Mouse (Mus musculus): ENCODE measurements around the gene Cog3.
"Not testable (repeated sequence)": the region's sequence is repeated elsewhere in the genome, so short reads cannot be mapped to it uniquely, and the experiment has no call there.

Cog3 gene

GRCm38 (mm10) chr14:75753991-75754817, at the start of gene Cog3:
Cog3 (minus strand) TSS chr14:75754517.
- DNase-seq: peak; percentile 97 to 98

- no peak for DNase-seq
These were observed 43.6 kb upstream of the Cog3 start for GRCm38 (mm10) chr14:75797769-75798386.

- DNase-seq: no peak
These were observed 41.6 kb upstream of the Cog3 start for GRCm38 (mm10) chr14:75795918-75796317.

- DNase-seq: no peak
These were observed 40.4 kb upstream of the Cog3 start for GRCm38 (mm10) chr14:75794726-75795125.

- no peak for DNase-seq
These were observed 40.0 kb upstream of the Cog3 start for GRCm38 (mm10) chr14:75794324-75794723.

GRCm38 (mm10) chr14:75793110-75793509, 38.8 kb upstream of the Cog3 start:
- DNase-seq: no peak

GRCm38 (mm10) chr14:75791372-75791771, 37.1 kb upstream of the Cog3 start:
- no peak for DNase-seq

- no peak for DNase-seq
These were observed 36.2 kb upstream of the Cog3 start for GRCm38 (mm10) chr14:75790411-75790996.

GRCm38 (mm10) chr14:75789291-75789690, 35.0 kb upstream of the Cog3 start:
- DNase-seq: no peak

- DNase-seq: no peak
These were observed 33.5 kb upstream of the Cog3 start for GRCm38 (mm10) chr14:75787794-75788175.

GRCm38 (mm10) chr14:75786868-75787793, 32.8 kb upstream of the Cog3 start, which contains the start of gene Slc25a30:
Slc25a30 (minus strand) TSS chr14:75787037.
- DNase-seq: peak; percentile 95 to 96

GRCm38 (mm10) chr14:75786424-75786867, 32.1 kb upstream of the Cog3 start:
- DNase-seq: no peak

- no peak for DNase-seq
These were observed 25.6 kb upstream of the Cog3 start for GRCm38 (mm10) chr14:75779913-75780312.

GRCm38 (mm10) chr14:75776637-75777036, 22.3 kb upstream of the Cog3 start:
- DNase-seq: no peak

- DNase-seq: no peak
These were observed 19.1 kb upstream of the Cog3 start for GRCm38 (mm10) chr14:75773431-75773830.

- DNase-seq: not testable (repeated sequence)
These were observed 18.1 kb upstream of the Cog3 start for GRCm38 (mm10) chr14:75772407-75772806.

- no peak for DNase-seq
These were observed 16.8 kb upstream of the Cog3 start for GRCm38 (mm10) chr14:75771101-75771501.

GRCm38 (mm10) chr14:75769334-75769733, 15.0 kb upstream of the Cog3 start:
- no peak for DNase-seq

GRCm38 (mm10) chr14:75768275-75768608, 13.9 kb upstream of the Cog3 start:
- DNase-seq: no peak

- peak; percentile 68 to 75 for DNase-seq
These were observed 13.4 kb upstream of the Cog3 start for GRCm38 (mm10) chr14:75767492-75768274.

GRCm38 (mm10) chr14:75761028-75761805, 6.9 kb upstream of the Cog3 start:
- DNase-seq: peak; percentile 31 to 62
